Mouse (Mus musculus): ENCODE measurements around the gene Ankdd1a. TPM values are rescaled to one million over a fixed set of nuclear protein-coding genes. Genes with fewer than 3 reads are reported as not detected.

Gene Ankdd1a
- polyA plus RNA-seq, 1 experiment from 2014 or later, result not detected

DNA sequence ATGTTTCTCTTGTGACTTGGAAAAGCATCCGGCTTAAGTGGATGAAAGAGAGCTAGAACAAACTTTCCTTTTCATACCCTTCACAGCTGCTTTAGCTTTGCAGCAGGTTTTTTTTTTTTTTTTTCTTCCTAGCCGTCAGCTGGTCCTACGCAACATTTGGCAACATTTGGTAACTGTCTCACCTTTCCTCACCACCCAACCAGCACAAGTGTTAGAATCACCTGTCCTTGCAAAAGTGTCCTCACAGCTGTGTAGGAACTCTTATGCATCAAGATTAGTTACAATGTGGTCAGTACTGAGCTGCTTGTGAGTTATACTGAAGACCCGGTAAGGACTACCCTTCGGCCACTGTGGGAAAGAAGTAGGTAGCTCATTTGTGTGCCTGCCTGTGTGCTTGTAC lies 57.4 kb downstream of the Ankdd1a start:
- no peak overlapping the region for H3K27ac ChIP-seq (ENCODE audit: poor library complexity, severe bottlenecking)
- no peak overlapping the region for H3K4me3 ChIP-seq
- H3K4me1 ChIP-seq (replicated peaks), result peaks cover 14% of the 10 kb centered on the region
- H3K36me3 ChIP-seq, result peaks cover 16% of the 10 kb centered on the region
- no peak overlapping the region for H3K9ac ChIP-seq
- no peak overlapping the region for H3K4me2 ChIP-seq
- no peak for ATAC-seq (ENCODE audit: insufficient number of reproducible peaks, low FRiP score)
- 67% methylated on average over 5 of the region's 5 CpGs for WGBS
- no peaks in the 10 kb centered on the region for H3K27me3 ChIP-seq (replicated peaks)
- H3K9me3 ChIP-seq (replicated peaks), result no peaks in the 10 kb centered on the region

DNA sequence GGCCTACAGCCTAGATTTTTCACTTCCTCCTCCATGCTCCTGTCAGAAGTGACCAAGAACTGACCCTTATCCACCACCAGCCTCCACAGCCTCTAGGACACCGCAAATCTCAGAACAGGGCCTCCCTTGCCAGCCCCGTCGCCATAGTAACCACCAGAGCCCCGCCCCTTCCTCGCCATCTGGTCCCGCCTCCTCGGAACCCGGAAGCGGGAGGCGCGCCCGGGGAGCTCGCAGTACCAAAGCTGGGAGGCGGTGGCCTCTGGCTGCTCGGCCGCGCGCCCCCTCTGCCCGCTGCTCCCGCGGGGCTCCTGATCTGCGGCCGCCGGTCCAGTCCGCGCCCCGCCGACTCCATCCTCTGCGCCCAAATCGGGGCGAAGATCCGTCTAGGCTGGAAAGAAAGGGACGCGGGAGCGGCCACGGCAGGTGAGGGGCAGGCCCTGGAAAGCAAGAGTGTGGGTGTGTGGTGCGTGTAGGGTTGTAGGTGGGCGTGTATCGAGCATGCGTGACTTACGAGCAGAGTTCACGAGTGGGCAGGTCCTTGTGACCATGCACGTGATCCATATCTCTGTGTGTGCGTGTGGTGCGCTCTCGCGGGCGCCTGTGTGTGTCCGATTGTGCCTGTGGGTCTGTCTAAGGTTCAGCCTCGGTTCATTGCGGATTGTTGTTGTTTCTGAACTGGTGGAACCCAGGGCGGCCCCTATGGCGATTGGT lies 59.1 kb downstream of the Ankdd1a start, which contains the start of gene Spg21:
Gene Spg21 (plus strand): TSS at position 216 of the 711 bp plus-strand sequence.
- peak; percentile 94 for ATAC-seq (ENCODE audit: insufficient number of reproducible peaks, low FRiP score)
- under 1% methylated on average over 53 of the region's 53 CpGs for WGBS
- Histone ChIP-seq H3K27ac (ENCODE audit: poor library complexity, severe bottlenecking) (peak within 1 kb of the TSS; percentile 93), H3K4me3 (peak within 1 kb of the TSS; percentile 93), H3K9ac (peak within 1 kb of the TSS; percentile 93), H3K4me2 (peak within 1 kb of the TSS; percentile 72), H3K27me3 (replicated peaks) (no peaks in the 10 kb centered on the region), H3K4me1 (replicated peaks) (peaks cover 14% of the 10 kb centered on the region), H3K9me3 (replicated peaks) (no peaks in the 10 kb centered on the region), H3K36me3 (peaks cover 10% of the 10 kb centered on the region)

DNA sequence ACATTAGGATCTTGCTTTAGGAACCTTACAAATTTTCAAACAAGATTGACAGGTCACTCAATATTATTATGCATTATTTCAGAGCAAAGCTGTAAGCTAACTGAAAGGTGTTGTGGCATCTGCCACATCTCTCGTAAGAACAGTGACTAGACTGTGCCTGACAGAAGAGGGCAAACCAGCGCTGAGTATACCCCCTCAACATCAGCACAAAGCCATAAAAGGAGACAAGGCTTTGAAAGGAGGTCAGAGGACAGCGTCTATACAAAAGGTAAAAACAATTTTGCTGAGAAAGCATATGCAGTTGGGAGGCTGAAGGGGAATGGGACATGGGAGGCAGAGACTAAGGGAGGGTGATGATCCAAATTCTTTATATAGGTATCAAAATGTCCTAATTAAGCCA lies 59.8 kb downstream of the Ankdd1a start:
- H3K9me3 ChIP-seq (replicated peaks), result no peaks in the 10 kb centered on the region

DNA sequence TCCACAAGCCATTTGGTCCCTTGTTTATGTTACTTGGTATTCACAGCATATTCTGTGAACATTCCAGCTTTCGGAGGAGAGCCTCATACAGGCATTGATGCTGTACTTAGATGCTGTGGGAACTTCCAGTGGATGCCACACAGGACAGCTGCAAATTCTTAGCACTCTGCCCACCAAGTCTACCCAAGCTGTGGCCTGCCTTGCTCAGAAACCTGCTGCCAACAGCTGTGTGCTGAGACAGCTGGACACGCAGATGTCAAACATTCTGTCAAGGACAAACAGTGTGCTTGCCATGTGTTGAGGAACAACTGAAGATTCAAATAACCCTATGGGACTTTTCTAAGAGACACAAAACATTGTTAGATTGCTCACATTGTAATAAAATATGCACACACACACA lies 61.0 kb downstream of the Ankdd1a start:
- Histone ChIP-seq H3K27ac (ENCODE audit: poor library complexity, severe bottlenecking) (no peak overlapping the region), H3K4me1 (replicated peaks) (peaks cover 14% of the 10 kb centered on the region), H3K36me3 (0 out of 2 replicates have a peak, but pooled peaks cover 3% of the 10 kb centered on the region), H3K9ac (no peak overlapping the region), H3K9me3 (replicated peaks) (no peaks in the 10 kb centered on the region), H3K27me3 (replicated peaks) (no peaks in the 10 kb centered on the region), H3K4me2 (no peak overlapping the region), H3K4me3 (no peak overlapping the region)
- ATAC-seq (ENCODE audit: insufficient number of reproducible peaks, low FRiP score), result no peak
- WGBS, result 89% methylated on average over 2 of the region's 2 CpGs

More for the DNA sequence above, 59.8 kb downstream of the Ankdd1a start:
- H3K4me1 ChIP-seq (replicated peaks), result peaks cover 14% of the 10 kb centered on the region
- no peak overlapping the region for H3K9ac ChIP-seq
- H3K4me3 ChIP-seq, result peak overlapping the region; percentile 93; the same call in 1 of the 2 replicates
- peak overlapping the region; percentile 93 for H3K27ac ChIP-seq (ENCODE audit: poor library complexity, severe bottlenecking)
- peaks cover 3% of the 10 kb centered on the region; the same call in 1 of the 2 replicates for H3K36me3 ChIP-seq
- H3K4me2 ChIP-seq, result peak overlapping the region; percentile 72
- WGBS, result 58% methylated on average over 3 of the region's 3 CpGs
- H3K27me3 ChIP-seq (replicated peaks), result no peaks in the 10 kb centered on the region
- ATAC-seq (ENCODE audit: insufficient number of reproducible peaks, low FRiP score), result no peak

DNA sequence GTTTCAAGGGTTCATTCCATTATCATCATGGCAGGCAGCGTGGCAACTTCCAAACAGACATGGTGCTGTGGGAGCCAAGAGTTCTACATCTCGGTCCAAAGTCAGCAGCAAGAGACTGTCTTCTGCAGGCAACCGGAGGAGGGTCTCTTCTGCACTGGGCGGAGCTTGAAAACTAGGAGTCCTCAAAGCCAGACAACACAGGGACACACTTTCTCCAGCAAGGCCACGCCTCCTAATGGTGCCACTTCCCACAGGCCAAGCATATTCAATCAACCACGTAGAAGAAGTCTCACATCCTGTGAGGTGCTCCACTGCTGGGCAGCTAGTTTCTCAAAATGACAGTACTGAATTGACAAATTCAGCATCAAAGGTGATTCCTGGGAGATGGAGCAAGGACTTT lies 72.0 kb downstream of the Ankdd1a start:
- Histone ChIP-seq H3K36me3 (peaks cover 81% of the 10 kb centered on the region), H3K4me1 (replicated peaks) (no peaks in the 10 kb centered on the region), H3K9me3 (replicated peaks) (no peaks in the 10 kb centered on the region), H3K4me2 (no peak overlapping the region), H3K27me3 (replicated peaks) (no peaks in the 10 kb centered on the region), H3K9ac (no peak overlapping the region), H3K27ac (ENCODE audit: poor library complexity, severe bottlenecking) (no peak overlapping the region), H3K4me3 (no peak overlapping the region)
- WGBS, result 85% methylated on average over 6 of the region's 6 CpGs
- no peak for ATAC-seq (ENCODE audit: insufficient number of reproducible peaks, low FRiP score)

DNA sequence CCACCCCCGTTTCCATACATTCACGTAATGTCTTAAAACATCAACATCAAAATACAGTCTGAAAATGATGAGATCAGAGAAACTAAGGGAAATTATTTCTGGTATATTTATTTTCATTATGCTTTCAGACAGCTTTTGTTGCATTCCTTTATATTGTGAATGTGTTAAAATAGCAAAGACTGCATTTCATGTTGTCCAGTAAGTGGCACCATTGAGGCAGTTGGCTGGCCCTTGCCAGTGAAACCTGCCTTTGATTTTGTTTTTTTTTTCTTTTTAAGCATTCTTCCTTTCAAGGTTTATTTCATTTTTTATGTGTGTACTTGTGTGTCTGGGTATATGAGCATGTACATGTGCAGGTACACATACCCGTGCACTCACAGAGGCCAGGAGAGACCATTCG lies 75.3 kb downstream of the Ankdd1a start:
- no peaks in the 10 kb centered on the region for H3K27me3 ChIP-seq (replicated peaks)
- no peak overlapping the region for H3K27ac ChIP-seq (ENCODE audit: poor library complexity, severe bottlenecking)
- no peaks in the 10 kb centered on the region for H3K4me1 ChIP-seq (replicated peaks)
- ATAC-seq (ENCODE audit: insufficient number of reproducible peaks, low FRiP score), result no peak
- no peak overlapping the region for H3K4me3 ChIP-seq
- 89% methylated on average over 4 of the region's 4 CpGs for WGBS
- no peak overlapping the region for H3K4me2 ChIP-seq
- no peak overlapping the region for H3K9ac ChIP-seq
- peaks cover 81% of the 10 kb centered on the region for H3K36me3 ChIP-seq
- H3K9me3 ChIP-seq (replicated peaks), result no peaks in the 10 kb centered on the region

Other genes starting within 250 kb of the Ankdd1a start
- gene Clpx, start 225.9 kb downstream of the Ankdd1a start, polyA plus RNA-seq (2016; fragmentation: Nextera tagmentation; extraction: Ambion mirVana), result 44.6 and 45.2 TPM in 2 replicates
- 9.5 and 9.9 TPM in 2 replicates for gene Pdcd7, start 174.1 kb downstream of the Ankdd1a start, polyA plus RNA-seq (2016; fragmentation: Nextera tagmentation; extraction: Ambion mirVana)
- gene Ubap1l, start 159.2 kb downstream of the Ankdd1a start, polyA plus RNA-seq (2016; fragmentation: Nextera tagmentation; extraction: Ambion mirVana), result 0.11 TPM in 1 of 2 replicates, not detected in the other
- 2.0 and 2.8 TPM in 2 replicates for gene Kbtbd13, start 128.5 kb downstream of the Ankdd1a start, polyA plus RNA-seq (2016; fragmentation: Nextera tagmentation; extraction: Ambion mirVana)
- gene Rasl12, start 121.7 kb downstream of the Ankdd1a start, polyA plus RNA-seq (2016; fragmentation: Nextera tagmentation; extraction: Ambion mirVana), result 3.0 and 3.7 TPM in 2 replicates
- not detected in 2 replicates for gene Slc51b, start 97.2 kb downstream of the Ankdd1a start, polyA plus RNA-seq (2016; fragmentation: Nextera tagmentation; extraction: Ambion mirVana)
- gene Mtfmt, start 84.4 kb downstream of the Ankdd1a start, polyA plus RNA-seq (2016; fragmentation: Nextera tagmentation; extraction: Ambion mirVana), result 17.5 and 17.9 TPM in 2 replicates
- 61.3 and 62.9 TPM in 2 replicates for gene Spg21, start 59.2 kb downstream of the Ankdd1a start, polyA plus RNA-seq (2016; fragmentation: Nextera tagmentation; extraction: Ambion mirVana)
- gene Plekho2, start 59.8 kb upstream of the Ankdd1a start, polyA plus RNA-seq (2016; fragmentation: Nextera tagmentation; extraction: Ambion mirVana), result 14.0 and 14.9 TPM in 2 replicates
- 12.4 and 14.4 TPM in 2 replicates for gene Pif1, start 67.0 kb upstream of the Ankdd1a start, polyA plus RNA-seq (2016; fragmentation: Nextera tagmentation; extraction: Ambion mirVana)
- gene Rbpms2, start 109.5 kb upstream of the Ankdd1a start, polyA plus RNA-seq (2016; fragmentation: Nextera tagmentation; extraction: Ambion mirVana), result 132 and 135 TPM in 2 replicates
- 239 and 245 TPM in 2 replicates for gene Oaz2, start 147.8 kb upstream of the Ankdd1a start, polyA plus RNA-seq (2016; fragmentation: Nextera tagmentation; extraction: Ambion mirVana)